Mouse (Mus musculus): Measurements from ENCODE around the gene Auts2. TPM values are rescaled to one million over a fixed set of nuclear protein-coding genes. Genes with fewer than 3 reads are reported as not detected.

Gene Auts2
- polyA plus RNA-seq, 1 experiment from 2014 or later, result 1.8 TPM

GRCm38 (mm10) chr5:132162206-132162533 is 381.0 kb downstream of the Auts2 start:
- Histone ChIP-seq H3K9ac (ENCODE audit: low read depth, low read length) (no peak overlapping the region), H3K4me3 (ENCODE audit: low read depth, low read length) (no peak overlapping the region), H3K9me3 (replicated peaks; ENCODE audit: control insufficient read depth, low read length) (no peaks in the 10 kb centered on the region), H3K4me1 (ENCODE audit: control insufficient read depth, low read depth, low read length) (no peaks in the 10 kb centered on the region), H3K27ac (ENCODE audit: low read length) (no peak overlapping the region), H3K27me3 (ENCODE audit: control insufficient read depth, insufficient read depth, low read depth, low read length) (no peaks in the 10 kb centered on the region), H3K36me3 (ENCODE audit: control insufficient read depth, insufficient read depth) (no peaks in the 10 kb centered on the region), H3K4me2 (ENCODE audit: low read depth, low read length) (no peak overlapping the region)
- 58% methylated on average over 4 of the region's 4 CpGs for WGBS (ENCODE audit: insufficient replicate concordance)
- ATAC-seq (ENCODE audit: low read depth), result no peak

- H3K4me1 ChIP-seq (ENCODE audit: control insufficient read depth, low read depth, low read length), result no peaks in the 10 kb centered on the region
- no peaks in the 10 kb centered on the region for H3K36me3 ChIP-seq (ENCODE audit: control insufficient read depth, insufficient read depth)
- ATAC-seq (ENCODE audit: low read depth), result no peak
- no peak overlapping the region for H3K9ac ChIP-seq (ENCODE audit: low read depth, low read length)
- H3K4me2 ChIP-seq (ENCODE audit: low read depth, low read length), result no peak overlapping the region
- H3K4me3 ChIP-seq (ENCODE audit: low read depth, low read length), result no peak overlapping the region
- 45% methylated on average over 9 of the region's 9 CpGs for WGBS (ENCODE audit: insufficient replicate concordance)
- H3K9me3 ChIP-seq (replicated peaks; ENCODE audit: control insufficient read depth, low read length), result no peaks in the 10 kb centered on the region
- H3K27me3 ChIP-seq (ENCODE audit: control insufficient read depth, insufficient read depth, low read depth, low read length), result no peaks in the 10 kb centered on the region
- H3K27ac ChIP-seq (ENCODE audit: low read length), result no peak overlapping the region
These were observed 381.6 kb downstream of the Auts2 start for GRCm38 (mm10) chr5:132161338-132162205.

GRCm38 (mm10) chr5:132144181-132144580 is 399.0 kb downstream of the Auts2 start:
- Histone ChIP-seq H3K9ac (ENCODE audit: low read depth, low read length) (no peak overlapping the region), H3K27ac (ENCODE audit: low read length) (no peak overlapping the region), H3K4me2 (ENCODE audit: low read depth, low read length) (no peak overlapping the region), H3K36me3 (ENCODE audit: control insufficient read depth, insufficient read depth) (no peaks in the 10 kb centered on the region), H3K4me3 (ENCODE audit: low read depth, low read length) (no peak overlapping the region), H3K4me1 (ENCODE audit: control insufficient read depth, low read depth, low read length) (no peaks in the 10 kb centered on the region), H3K9me3 (replicated peaks; ENCODE audit: control insufficient read depth, low read length) (no peaks in the 10 kb centered on the region), H3K27me3 (ENCODE audit: control insufficient read depth, insufficient read depth, low read depth, low read length) (no peaks in the 10 kb centered on the region)
- 67% methylated on average over 4 of the region's 4 CpGs for WGBS (ENCODE audit: insufficient replicate concordance)
- ATAC-seq (ENCODE audit: low read depth), result no peak

- no peaks in the 10 kb centered on the region for H3K9me3 ChIP-seq (replicated peaks; ENCODE audit: control insufficient read depth, low read length)
These were observed 402.3 kb downstream of the Auts2 start for GRCm38 (mm10) chr5:132140816-132141215.

GRCm38 (mm10) chr5:132135941-132136663 is 407.0 kb downstream of the Auts2 start:
- Histone ChIP-seq H3K9ac (ENCODE audit: low read depth, low read length) (no peak overlapping the region), H3K4me1 (ENCODE audit: control insufficient read depth, low read depth, low read length) (no peaks in the 10 kb centered on the region), H3K27ac (ENCODE audit: low read length) (no peak overlapping the region), H3K9me3 (replicated peaks; ENCODE audit: control insufficient read depth, low read length) (no peaks in the 10 kb centered on the region), H3K4me2 (ENCODE audit: low read depth, low read length) (no peak overlapping the region), H3K27me3 (ENCODE audit: control insufficient read depth, insufficient read depth, low read depth, low read length) (no peaks in the 10 kb centered on the region), H3K4me3 (ENCODE audit: low read depth, low read length) (no peak overlapping the region), H3K36me3 (ENCODE audit: control insufficient read depth, insufficient read depth) (no peaks in the 10 kb centered on the region)
- WGBS (ENCODE audit: insufficient replicate concordance), result 47% methylated on average over 7 of the region's 7 CpGs
- no peak for ATAC-seq (ENCODE audit: low read depth)

More at GRCm38 (mm10) chr5:132140816-132141215, 402.3 kb downstream of the Auts2 start:
- Histone ChIP-seq H3K27ac (ENCODE audit: low read length) (no peak overlapping the region), H3K27me3 (ENCODE audit: control insufficient read depth, insufficient read depth, low read depth, low read length) (no peaks in the 10 kb centered on the region), H3K36me3 (ENCODE audit: control insufficient read depth, insufficient read depth) (no peaks in the 10 kb centered on the region), H3K4me1 (ENCODE audit: control insufficient read depth, low read depth, low read length) (no peaks in the 10 kb centered on the region), H3K9ac (ENCODE audit: low read depth, low read length) (no peak overlapping the region), H3K4me2 (ENCODE audit: low read depth, low read length) (no peak overlapping the region), H3K4me3 (ENCODE audit: low read depth, low read length) (no peak overlapping the region)
- 69% methylated on average over 4 of the region's 4 CpGs for WGBS (ENCODE audit: insufficient replicate concordance)
- no peak for ATAC-seq (ENCODE audit: low read depth)

- H3K9ac ChIP-seq (ENCODE audit: low read depth, low read length), result no peak overlapping the region
- no peaks in the 10 kb centered on the region for H3K27me3 ChIP-seq (ENCODE audit: control insufficient read depth, insufficient read depth, low read depth, low read length)
- no peak overlapping the region for H3K4me3 ChIP-seq (ENCODE audit: low read depth, low read length)
- no peaks in the 10 kb centered on the region for H3K4me1 ChIP-seq (ENCODE audit: control insufficient read depth, low read depth, low read length)
- H3K4me2 ChIP-seq (ENCODE audit: low read depth, low read length), result no peak overlapping the region
- H3K27ac ChIP-seq (ENCODE audit: low read length), result no peak overlapping the region
- no peak for ATAC-seq (ENCODE audit: low read depth)
- H3K9me3 ChIP-seq (replicated peaks; ENCODE audit: control insufficient read depth, low read length), result no peaks in the 10 kb centered on the region
- no peaks in the 10 kb centered on the region for H3K36me3 ChIP-seq (ENCODE audit: control insufficient read depth, insufficient read depth)
- 62% methylated on average over 3 of the region's 3 CpGs for WGBS (ENCODE audit: insufficient replicate concordance)
These were observed 411.2 kb downstream of the Auts2 start for GRCm38 (mm10) chr5:132131948-132132347.

GRCm38 (mm10) chr5:132130577-132130976 is 412.6 kb downstream of the Auts2 start:
- Histone ChIP-seq H3K4me2 (ENCODE audit: low read depth, low read length) (no peak overlapping the region), H3K27ac (ENCODE audit: low read length) (no peak overlapping the region), H3K4me3 (ENCODE audit: low read depth, low read length) (no peak overlapping the region), H3K9me3 (replicated peaks; ENCODE audit: control insufficient read depth, low read length) (no peaks in the 10 kb centered on the region), H3K9ac (ENCODE audit: low read depth, low read length) (no peak overlapping the region), H3K36me3 (ENCODE audit: control insufficient read depth, insufficient read depth) (no peaks in the 10 kb centered on the region), H3K27me3 (ENCODE audit: control insufficient read depth, insufficient read depth, low read depth, low read length) (no peaks in the 10 kb centered on the region), H3K4me1 (ENCODE audit: control insufficient read depth, low read depth, low read length) (no peaks in the 10 kb centered on the region)
- ATAC-seq (ENCODE audit: low read depth), result no peak
- WGBS (ENCODE audit: insufficient replicate concordance), result 20% methylated on average over 4 of the region's 4 CpGs

GRCm38 (mm10) chr5:132126626-132127025 is 416.5 kb downstream of the Auts2 start:
- 74% methylated on average over 12 of the region's 12 CpGs for WGBS (ENCODE audit: insufficient replicate concordance)
- Histone ChIP-seq H3K27me3 (ENCODE audit: control insufficient read depth, insufficient read depth, low read depth, low read length) (no peaks in the 10 kb centered on the region), H3K4me2 (ENCODE audit: low read depth, low read length) (no peak overlapping the region), H3K4me1 (ENCODE audit: control insufficient read depth, low read depth, low read length) (no peaks in the 10 kb centered on the region), H3K4me3 (ENCODE audit: low read depth, low read length) (no peak overlapping the region), H3K27ac (ENCODE audit: low read length) (no peak overlapping the region), H3K9me3 (replicated peaks; ENCODE audit: control insufficient read depth, low read length) (no peaks in the 10 kb centered on the region), H3K9ac (ENCODE audit: low read depth, low read length) (no peak overlapping the region), H3K36me3 (ENCODE audit: control insufficient read depth, insufficient read depth) (no peaks in the 10 kb centered on the region)
- no peak for ATAC-seq (ENCODE audit: low read depth)

- no peak overlapping the region for H3K4me2 ChIP-seq (ENCODE audit: low read depth, low read length)
- H3K27me3 ChIP-seq (ENCODE audit: control insufficient read depth, insufficient read depth, low read depth, low read length), result no peaks in the 10 kb centered on the region
- no peaks in the 10 kb centered on the region for H3K9me3 ChIP-seq (replicated peaks; ENCODE audit: control insufficient read depth, low read length)
- WGBS (ENCODE audit: insufficient replicate concordance), result 73% methylated on average over 3 of the region's 3 CpGs
- no peaks in the 10 kb centered on the region for H3K36me3 ChIP-seq (ENCODE audit: control insufficient read depth, insufficient read depth)
- no peak overlapping the region for H3K9ac ChIP-seq (ENCODE audit: low read depth, low read length)
- no peak overlapping the region for H3K27ac ChIP-seq (ENCODE audit: low read length)
- no peak for ATAC-seq (ENCODE audit: low read depth)
- no peak overlapping the region for H3K4me3 ChIP-seq (ENCODE audit: low read depth, low read length)
- H3K4me1 ChIP-seq (ENCODE audit: control insufficient read depth, low read depth, low read length), result no peaks in the 10 kb centered on the region
These were observed 427.5 kb downstream of the Auts2 start for GRCm38 (mm10) chr5:132115631-132116030.
